15 mouse cellular contexts compared by ENCODE assay signal in the genomic region with DNA sequence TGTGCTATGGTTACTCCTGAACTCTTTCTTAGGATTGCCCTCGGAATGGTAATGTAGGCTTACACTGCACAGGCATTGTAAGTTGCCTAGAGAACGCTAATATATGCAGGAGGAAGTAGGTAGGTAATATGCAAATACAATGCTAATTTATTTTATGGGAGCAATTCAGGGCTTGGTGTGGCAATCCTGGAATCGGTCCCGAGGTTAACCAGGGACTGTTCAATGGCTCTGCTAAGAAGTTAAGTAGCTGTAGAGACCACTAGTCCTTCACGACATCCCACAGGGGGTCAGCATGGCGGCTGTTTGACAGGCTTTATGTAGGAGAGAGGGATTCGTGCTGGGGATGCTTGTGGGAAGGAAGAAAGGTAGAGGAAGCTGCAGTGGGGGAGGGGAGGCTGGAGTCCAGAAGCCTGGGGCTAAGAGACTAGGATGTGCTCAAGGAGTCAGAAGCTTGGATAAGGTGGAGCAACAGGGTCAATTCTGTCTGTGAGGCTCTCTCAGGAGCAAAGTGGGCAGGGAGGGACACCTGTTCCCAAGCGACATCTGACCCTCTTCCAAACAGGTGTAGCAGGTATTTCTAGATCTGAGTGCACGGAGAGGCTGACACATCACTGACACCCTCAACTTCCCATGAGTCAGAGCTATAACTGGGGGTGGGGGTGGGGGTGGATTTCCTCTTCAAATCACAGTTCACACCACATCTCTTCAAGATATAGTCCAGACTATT. TPM values are rescaled to one million over a fixed set of nuclear protein-coding genes. Genes with fewer than 3 reads are reported as not detected.
DNase-seq lines count a peak whose midpoint lies in the region; ATAC-seq and TF ChIP-seq lines count a peak whose summit lies in the region.
"Had no signal": no experiment of that assay in that cellular context is flagged by ENCODE, and none has a peak within 500 bp of the region (broad histone marks: within the 10 kb centered on the region; RNA-seq: fewer than 3 reads in every experiment).

No protein-coding gene starts in this region.

- no peaks in the 10 kb centered on the region for H3K9me3 ChIP-seq in lung, embryonic 15.5 days
- no peaks in the 10 kb centered on the region for H3K9me3 ChIP-seq in embryonic facial prominence, embryonic 15.5 days (replicated peaks)
- 0 out of 2 replicates have a peak, but pooled peaks cover 3% of the 10 kb centered on the region for H3K9me3 ChIP-seq in hindbrain, embryonic 12.5 days (replicated peaks)
- H3K9me3 ChIP-seq: embryonic facial prominence, embryonic 12.5 days; midbrain, embryonic 15.5 days had no signal

- peaks cover 4% of the 10 kb centered on the region for H3K4me1 ChIP-seq in lung, embryonic 15.5 days
- peaks cover 10% of the 10 kb centered on the region for H3K4me1 ChIP-seq in embryonic facial prominence, embryonic 15.5 days
- peaks cover 15% of the 10 kb centered on the region; the same call in 1 of the 2 replicates for H3K4me1 ChIP-seq in small intestine, adult 2 months (ENCODE audit: control insufficient read depth, insufficient read depth, insufficient read length, low read length)
- no peaks in the 10 kb centered on the region for H3K4me1 ChIP-seq in hindbrain, embryonic 12.5 days
- H3K4me1 ChIP-seq: embryonic facial prominence, embryonic 12.5 days; liver, embryonic 15.5 days; midbrain, embryonic 15.5 days had no signal

- WGBS in lung, embryonic 15.5 days: 54% methylated on average over 9 of the region's 9 CpGs
- 57% methylated on average over 9 of the region's 9 CpGs for WGBS in embryonic facial prominence, embryonic 15.5 days
- WGBS in small intestine, adult 2 months: 20% methylated on average over 9 of the region's 9 CpGs
- WGBS in hindbrain, embryonic 12.5 days: 69% methylated on average over 9 of the region's 9 CpGs

- no peak for DNase-seq in frontal cortex, postnatal 14 days (ENCODE audit: low spot score in 2 of 2)
- no peak for DNase-seq in lung, postnatal 25 days (ENCODE audit: low spot score)
- no peak for DNase-seq in cerebellum, postnatal 4 days (ENCODE audit: low spot score in 2 of 2)
- DNase-seq: cerebellum, adult 2 months; heart, postnatal 4 days; kidney, postnatal 14 days had no signal

- no peak for TF ChIP-seq CTCF in small intestine, adult 2 months (IDR thresholded peaks at IDR 0.05; ENCODE audit: extremely low read depth, insufficient read length, insufficient replicate concordance, low read depth, low read length)

- peak overlapping the region; percentile 17 for H3K4me2 ChIP-seq in lung, embryonic 15.5 days
- peak overlapping the region; percentile 19; the same call in 1 of the 2 replicates for H3K4me2 ChIP-seq in embryonic facial prominence, embryonic 15.5 days (replicated peaks)
- no peak overlapping the region for H3K4me2 ChIP-seq in hindbrain, embryonic 12.5 days (replicated peaks)
- H3K4me2 ChIP-seq: embryonic facial prominence, embryonic 12.5 days; liver, embryonic 15.5 days; midbrain, embryonic 15.5 days had no signal

- no peak overlapping the region for H3K9ac ChIP-seq in lung, embryonic 15.5 days
- H3K9ac ChIP-seq in embryonic facial prominence, embryonic 15.5 days: no peak overlapping the region
- no peak overlapping the region for H3K9ac ChIP-seq in hindbrain, embryonic 12.5 days
- H3K9ac ChIP-seq: embryonic facial prominence, embryonic 12.5 days; liver, embryonic 15.5 days; midbrain, embryonic 15.5 days had no signal

- no peaks in the 10 kb centered on the region for H3K27me3 ChIP-seq in lung, embryonic 15.5 days
- no peaks in the 10 kb centered on the region for H3K27me3 ChIP-seq in embryonic facial prominence, embryonic 15.5 days
- H3K27me3 ChIP-seq in small intestine, adult 2 months (ENCODE audit: control insufficient read depth, insufficient read depth, low read length): no peaks in the 10 kb centered on the region
- no peaks in the 10 kb centered on the region for H3K27me3 ChIP-seq in hindbrain, embryonic 12.5 days
- H3K27me3 ChIP-seq: embryonic facial prominence, embryonic 12.5 days; liver, embryonic 15.5 days; midbrain, embryonic 15.5 days; Patski had no signal

- ATAC-seq in frontal cortex, adult (ENCODE audit: low TSS enrichment): peak; percentile 48
- ATAC-seq in lung, embryonic 15.5 days (ENCODE audit: borderline replicate concordance, extremely low read depth, low FRiP score, low TSS enrichment): no peak
- 0 out of 2 replicates have a peak, but pooled peaks have one; percentile 48 for ATAC-seq in embryonic facial prominence, embryonic 15.5 days (ENCODE audit: insufficient number of reproducible peaks, low FRiP score, low TSS enrichment, low read depth)
- no peak for ATAC-seq in hindbrain, embryonic 12.5 days (ENCODE audit: low FRiP score)
- ATAC-seq: midbrain, embryonic 15.5 days had no signal

- no peak overlapping the region for H3K4me3 ChIP-seq in lung, embryonic 15.5 days
- H3K4me3 ChIP-seq in embryonic facial prominence, embryonic 15.5 days (replicated peaks): no peak overlapping the region
- H3K4me3 ChIP-seq in small intestine, adult 2 months (ENCODE audit: low read depth, low read length): peak overlapping the region; percentile 21
- H3K4me3 ChIP-seq in hindbrain, embryonic 12.5 days: no peak overlapping the region
- H3K4me3 ChIP-seq: embryonic facial prominence, embryonic 12.5 days; liver, embryonic 15.5 days; midbrain, embryonic 15.5 days had no signal

- H3K27ac ChIP-seq in lung, embryonic 15.5 days: 0 out of 2 replicates have a peak overlapping the region, but pooled peaks have one; percentile 30
- H3K27ac ChIP-seq in embryonic facial prominence, embryonic 15.5 days (replicated peaks): peak overlapping the region; percentile 67
- peak overlapping the region; percentile 68 for H3K27ac ChIP-seq in small intestine, adult 2 months (ENCODE audit: insufficient read depth, low read depth, low read length)
- H3K27ac ChIP-seq in hindbrain, embryonic 12.5 days: no peak overlapping the region
- H3K27ac ChIP-seq: embryonic facial prominence, embryonic 12.5 days; liver, embryonic 15.5 days; midbrain, embryonic 15.5 days had no signal

- no peak for TF ChIP-seq POLR2A in small intestine, adult 2 months (IDR thresholded peaks at IDR 0.05; ENCODE audit: low read depth, low read length)

- no peaks in the 10 kb centered on the region for H3K36me3 ChIP-seq in lung, embryonic 15.5 days
- H3K36me3 ChIP-seq in embryonic facial prominence, embryonic 15.5 days: no peaks in the 10 kb centered on the region
- no peaks in the 10 kb centered on the region for H3K36me3 ChIP-seq in small intestine, adult 2 months (ENCODE audit: control insufficient read depth, insufficient read depth, low read length)
- H3K36me3 ChIP-seq in hindbrain, embryonic 12.5 days: no peaks in the 10 kb centered on the region
- H3K36me3 ChIP-seq: embryonic facial prominence, embryonic 12.5 days; liver, embryonic 15.5 days; midbrain, embryonic 15.5 days had no signal

RNA-seq across cellular contexts. Expression of gene Nek2, which starts 19.0 kb away (rescaled TPM):
- polyA plus RNA-seq in lung, embryonic 15.5 days (2015; fragmentation: Nextera tagmentation; extraction: Ambion mirVana): 49.6 and 53.9 TPM in 2 replicates
- polyA plus RNA-seq in embryonic facial prominence, embryonic 15.5 days (2015; fragmentation: Nextera tagmentation; extraction: Ambion mirVana): 31.7 and 36.8 TPM in 2 replicates
- 1.7 and 5.5 TPM in 2 replicates for polyA plus RNA-seq in small intestine, adult 2 months (2012; rRNA removed)
- polyA plus RNA-seq in hindbrain, embryonic 12.5 days (2016; fragmentation: Nextera tagmentation; extraction: Ambion mirVana): 26.0 and 29.8 TPM in 2 replicates

Comparison
In these comparisons a context has a peak if more than half of its experiments do, and no peak if none do; other contexts are left out.
1. ATAC-seq: peak in frontal cortex, adult (single experiment) and embryonic facial prominence, embryonic 15.5 days (single experiment); none in lung, embryonic 15.5 days (single experiment) and hindbrain, embryonic 12.5 days (single experiment).